Mouse (Mus musculus) stomach, embryonic 16.5 days (tissue): Measurements from ENCODE around the gene Tbc1d8. TPM values are rescaled to one million over a fixed set of nuclear protein-coding genes. Genes with fewer than 3 reads are reported as not detected.

Experiments used
- ATAC-seq: fragments of 200-750 bp; cut with Nextera tagmentation; 2 replicates; pipeline ENCODE4 v1.8.0; 2017; ENCODE audit warnings: moderate number of reproducible peaks, moderate TSS enrichment; ENCODE audit not compliant: insufficient read depth, low FRiP score
- H3K27ac ChIP-seq: fragments of 300-500 bp; sonication (generic); 2 replicates; pipeline ENCODE4 v1.5.1; 2014; ENCODE audit warnings: low read length
- H3K27me3 ChIP-seq: fragments of 300-500 bp; sonication (generic); 2 replicates; pipeline ENCODE4 v1.6.1; 2014; ENCODE audit warnings: low read length, control low read depth, mixed read lengths; ENCODE audit not compliant: control insufficient read depth, insufficient read depth
- H3K36me3 ChIP-seq: fragments of 300-500 bp; sonication (generic); 2 replicates; pipeline ENCODE4 v1.6.1; 2014; ENCODE audit warnings: low read length; ENCODE audit not compliant: control insufficient read depth, insufficient read depth
- H3K4me1 ChIP-seq: fragments of 300-500 bp; sonication (generic); 2 replicates; pipeline ENCODE4 v1.6.1; 2014; ENCODE audit warnings: low read length, control low read depth, mixed read lengths; ENCODE audit not compliant: control insufficient read depth, insufficient read depth
- H3K4me2 ChIP-seq: fragments of 300-500 bp; sonication (generic); 2 replicates; pipeline ENCODE4 v1.6.1; 2014; ENCODE audit warnings: low read depth, low read length, mixed read lengths
- H3K4me3 ChIP-seq: fragments of 300-500 bp; sonication (generic); replicated peaks from 2 replicates; pipeline ENCODE4 v1.5.1; 2014; ENCODE audit warnings: mild to moderate bottlenecking, low read length
- H3K9ac ChIP-seq: fragments of 300-500 bp; sonication (generic); 2 replicates; pipeline ENCODE4 v1.6.1; 2014; ENCODE audit warnings: low read length
- H3K9me3 ChIP-seq: fragments of 300-500 bp; sonication (generic); replicated peaks from 2 replicates; pipeline ENCODE4 v1.6.1; 2016; ENCODE audit warnings: low read length, control low read depth; ENCODE audit not compliant: control insufficient read depth
- WGBS: fragments of 180-500 bp; shearing (Covaris S2); extraction: QIAGEN DNeasy Blood & Tissue Kit; methylation state at CpG from one replicate; pipeline ENCODE4 v1.1.7; 2014; 5-methylcytosine and 5-hydroxymethylcytosine counted together
- polyA plus RNA-seq: library from polyadenylated mRNA; unstranded; fragments of >200 nt; fragmentation: Nextera tagmentation; extraction: Ambion mirVana; gene quantifications from 2 replicates; pipeline ENCODE4 v1.2.1, GENCODE M21; 2015

The Tbc1d8 gene
- polyA plus RNA-seq, 1 experiment from 2014 or later: 11.6 TPM

DNA sequence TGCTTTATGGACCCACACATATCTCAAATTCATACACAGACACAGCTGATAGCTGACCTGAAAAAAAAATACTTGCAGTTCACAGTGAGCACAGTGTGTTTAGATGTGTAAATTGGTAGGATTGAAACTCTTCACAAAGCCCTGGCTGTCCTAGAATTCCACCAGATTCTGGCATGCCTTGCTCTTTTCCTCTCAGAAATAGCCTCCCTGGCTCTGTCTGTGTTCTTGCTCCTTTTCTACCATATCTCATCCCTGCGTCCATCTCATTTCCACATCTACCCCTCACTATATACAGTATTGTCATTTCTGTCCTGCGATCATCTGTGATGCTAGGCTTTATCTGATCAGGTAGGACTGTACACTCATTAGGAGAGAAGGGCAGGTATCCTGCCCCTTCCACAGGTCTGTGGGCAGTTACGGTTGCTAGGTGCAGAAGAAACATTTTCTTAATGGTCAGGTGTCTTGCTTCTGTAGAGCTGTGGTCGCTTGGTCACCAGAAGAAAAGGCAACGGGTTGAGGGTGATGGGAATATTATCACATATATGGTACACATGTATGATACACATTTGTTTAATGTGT, 104.2 kb downstream of the Tbc1d8 start:
- 0 out of 2 replicates have a peak, but pooled peaks cover 4% of the 10 kb centered on the region for H3K36me3 ChIP-seq
- no peaks in the 10 kb centered on the region for H3K27me3 ChIP-seq
- ATAC-seq: no peak
- H3K4me3 ChIP-seq: no peak overlapping the region
- no peaks in the 10 kb centered on the region for H3K9me3 ChIP-seq
- H3K4me2 ChIP-seq: no peak overlapping the region
- H3K27ac ChIP-seq: no peak overlapping the region
- H3K9ac ChIP-seq: no peak overlapping the region
- H3K4me1 ChIP-seq: peaks cover 5% of the 10 kb centered on the region
- WGBS: 82% methylated on average over 5 of the region's 5 CpGs

DNA sequence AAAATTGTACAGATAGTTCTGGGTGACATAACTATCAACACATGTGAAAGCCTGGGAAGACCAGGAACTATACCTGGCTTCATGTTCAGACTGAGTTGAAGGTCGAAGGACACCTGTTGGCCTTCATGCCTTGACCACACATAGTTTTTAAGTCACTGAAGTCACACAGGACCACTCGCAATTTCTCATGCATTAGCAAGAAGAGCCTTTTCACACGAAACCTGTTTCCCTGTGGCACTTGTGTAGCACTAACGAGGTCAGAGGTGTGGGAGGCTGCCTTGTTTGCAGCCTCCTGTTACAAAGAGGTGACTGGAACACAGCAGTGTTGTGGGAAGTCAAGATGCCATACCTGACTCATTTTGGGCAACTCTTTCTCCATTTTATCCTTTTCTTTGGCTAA, 105.2 kb downstream of the Tbc1d8 start:
- H3K27ac ChIP-seq: no peak overlapping the region
- ATAC-seq: no peak
- 67% methylated on average over 4 of the region's 4 CpGs for WGBS
- no peak overlapping the region for H3K9ac ChIP-seq
- no peaks in the 10 kb centered on the region for H3K9me3 ChIP-seq
- peaks cover 11% of the 10 kb centered on the region for H3K4me1 ChIP-seq
- 0 out of 2 replicates have a peak, but pooled peaks cover 4% of the 10 kb centered on the region for H3K36me3 ChIP-seq
- H3K4me2 ChIP-seq: no peak overlapping the region
- H3K27me3 ChIP-seq: no peaks in the 10 kb centered on the region
- H3K4me3 ChIP-seq: no peak overlapping the region

DNA sequence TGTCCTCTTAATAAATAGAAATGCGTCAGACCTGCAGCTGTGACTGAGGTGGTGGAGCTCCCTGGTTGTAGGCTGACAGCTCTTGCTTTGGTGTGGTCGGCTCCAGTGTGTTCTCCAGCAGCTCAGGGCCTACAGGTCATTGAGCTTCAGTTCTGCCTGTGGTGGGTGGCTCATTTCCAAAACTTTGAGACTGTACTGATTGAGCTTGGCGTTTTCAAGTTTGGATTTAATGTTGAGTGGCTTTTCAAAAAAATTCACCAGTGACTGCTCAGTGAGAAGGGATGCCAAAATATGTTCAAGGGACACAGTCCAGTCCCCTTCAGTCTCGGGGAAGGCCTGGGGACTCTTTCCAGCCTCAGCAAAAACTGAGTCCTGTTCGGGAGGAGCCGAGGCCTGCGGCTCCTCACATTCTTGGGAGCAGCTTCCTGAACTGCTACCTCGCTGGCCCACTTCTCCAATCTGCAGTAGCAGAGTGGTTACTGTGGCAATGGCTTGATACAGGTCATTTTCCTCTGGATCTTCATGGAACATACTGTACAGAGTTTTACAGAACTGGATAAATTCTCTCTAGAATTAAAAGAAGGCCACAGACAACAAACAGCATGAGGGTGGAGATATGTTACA, 106.2 kb downstream of the Tbc1d8 start:
- 0 out of 2 replicates have a peak, but pooled peaks cover 4% of the 10 kb centered on the region for H3K36me3 ChIP-seq
- H3K27me3 ChIP-seq: no peaks in the 10 kb centered on the region
- WGBS: 77% methylated on average over 8 of the region's 8 CpGs
- H3K4me3 ChIP-seq: no peak overlapping the region
- no peak for ATAC-seq
- no peaks in the 10 kb centered on the region for H3K9me3 ChIP-seq
- H3K9ac ChIP-seq: no peak overlapping the region
- peaks cover 11% of the 10 kb centered on the region for H3K4me1 ChIP-seq
- H3K4me2 ChIP-seq: no peak overlapping the region
- H3K27ac ChIP-seq: no peak overlapping the region

DNA sequence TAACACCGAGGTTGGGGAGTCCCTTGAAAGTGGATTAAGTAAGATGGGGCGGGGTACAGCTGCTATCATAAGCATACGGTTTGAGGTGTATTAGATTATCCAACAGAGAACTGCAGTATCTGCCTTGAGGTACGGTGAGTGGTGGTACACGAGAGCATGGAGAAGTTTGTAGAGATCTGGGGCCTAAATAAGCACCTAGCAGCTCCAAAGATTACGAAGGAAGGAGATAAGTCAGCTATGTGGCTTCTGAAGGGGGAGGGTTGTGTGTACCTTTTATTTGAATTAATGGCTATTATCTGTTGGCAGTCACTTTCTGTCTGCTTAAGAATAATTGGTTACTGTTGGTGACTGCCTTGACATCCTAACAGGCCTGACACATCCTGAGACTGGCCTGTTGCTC, 108.1 kb downstream of the Tbc1d8 start:
- H3K27ac ChIP-seq: no peak overlapping the region
- no peak overlapping the region for H3K4me2 ChIP-seq
- no peak for ATAC-seq
- H3K9me3 ChIP-seq: no peaks in the 10 kb centered on the region
- peaks cover 16% of the 10 kb centered on the region for H3K4me1 ChIP-seq
- no peak overlapping the region for H3K9ac ChIP-seq
- WGBS: 70% methylated on average over 6 of the region's 6 CpGs
- no peaks in the 10 kb centered on the region for H3K27me3 ChIP-seq
- 0 out of 2 replicates have a peak, but pooled peaks cover 4% of the 10 kb centered on the region for H3K36me3 ChIP-seq
- H3K4me3 ChIP-seq: no peak overlapping the region

DNA sequence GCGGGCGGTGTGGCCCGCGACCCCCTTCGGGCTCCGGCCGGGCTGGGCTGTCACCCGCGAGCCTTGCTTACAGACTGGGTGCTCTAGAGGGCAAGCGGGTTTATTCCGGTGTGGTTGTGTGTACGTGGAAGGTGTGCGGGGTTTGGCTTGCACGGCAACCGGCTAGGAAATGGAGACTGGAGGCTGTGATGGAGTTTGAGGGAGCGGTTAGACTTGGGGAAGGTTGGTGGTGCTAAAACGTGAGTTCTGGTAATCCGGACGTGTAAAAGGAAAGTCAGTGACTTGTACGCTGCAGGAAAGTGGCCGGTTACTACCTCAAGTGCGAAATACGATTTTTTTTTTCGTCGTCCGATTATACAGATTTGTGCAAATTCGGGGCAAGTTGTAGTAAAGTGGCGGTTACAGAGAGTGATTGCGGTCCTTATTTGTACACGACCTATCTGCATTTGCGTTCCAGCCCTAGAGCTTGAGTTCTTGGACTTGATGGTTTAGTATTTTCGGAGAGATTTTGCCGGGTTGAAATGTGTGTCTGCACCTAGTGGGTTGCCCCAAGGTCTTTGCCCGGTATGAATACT, 110.2 kb downstream of the Tbc1d8 start:
- Histone ChIP-seq H3K9me3 (no peaks in the 10 kb centered on the region), H3K4me2 (peak overlapping the region; percentile 91), H3K4me1 (peaks cover 16% of the 10 kb centered on the region), H3K27ac (peak overlapping the region; percentile 68), H3K9ac (peak overlapping the region; percentile 90), H3K36me3 (0 out of 2 replicates have a peak, but pooled peaks cover 4% of the 10 kb centered on the region), H3K4me3 (peak overlapping the region; percentile 67), H3K27me3 (no peaks in the 10 kb centered on the region)
- under 1% methylated on average over 34 of the region's 34 CpGs for WGBS
- peak; percentile 6 for ATAC-seq

DNA sequence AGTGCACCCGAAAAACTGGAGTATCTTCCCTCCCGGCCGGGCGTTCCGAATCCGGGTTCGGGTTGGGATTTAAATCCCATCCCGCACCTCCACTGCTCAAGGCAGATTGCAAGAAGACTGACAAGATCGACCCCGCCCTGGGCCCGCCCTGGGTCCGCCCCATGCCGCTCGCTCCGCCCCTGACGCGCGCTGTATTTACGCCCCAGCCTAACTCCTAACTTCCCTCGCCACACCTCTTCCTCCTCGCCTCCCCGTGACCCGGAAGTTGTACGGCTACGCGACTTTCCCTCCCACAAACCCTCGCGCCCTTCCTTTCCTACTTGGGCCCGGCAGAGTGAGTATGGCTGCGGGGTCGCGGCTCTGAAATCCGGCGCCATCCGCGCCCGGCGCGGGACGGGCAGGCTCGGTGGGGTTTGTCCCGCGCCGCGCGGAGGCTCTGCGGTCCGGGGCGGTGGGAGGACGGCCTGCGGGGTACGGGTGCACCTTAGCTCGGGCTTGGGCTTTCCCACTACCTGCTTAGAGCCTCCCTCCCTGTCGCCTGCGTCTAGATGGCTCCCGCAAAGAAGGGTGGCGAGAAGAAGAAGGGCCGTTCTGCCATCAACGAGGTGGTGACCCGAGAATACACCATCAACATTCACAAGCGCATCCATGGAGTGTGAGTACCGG, 110.8 kb downstream of the Tbc1d8 start, which contains the start of gene Rpl31:
Gene Rpl31 (plus strand): TSS at position 242 of the 666 bp plus-strand sequence.
- under 1% methylated on average over 62 of the region's 62 CpGs for WGBS
- Histone ChIP-seq H3K27ac (peak within 1 kb of the TSS; percentile 68), H3K4me3 (peak within 1 kb of the TSS; percentile 67), H3K36me3 (0 out of 2 replicates have a peak, but pooled peaks cover 4% of the 10 kb centered on the region), H3K4me2 (peak within 1 kb of the TSS; percentile 91), H3K9ac (peak within 1 kb of the TSS; percentile 90), H3K4me1 (peaks cover 16% of the 10 kb centered on the region), H3K9me3 (no peaks in the 10 kb centered on the region), H3K27me3 (no peaks in the 10 kb centered on the region)
- ATAC-seq: peak; percentile 99

DNA sequence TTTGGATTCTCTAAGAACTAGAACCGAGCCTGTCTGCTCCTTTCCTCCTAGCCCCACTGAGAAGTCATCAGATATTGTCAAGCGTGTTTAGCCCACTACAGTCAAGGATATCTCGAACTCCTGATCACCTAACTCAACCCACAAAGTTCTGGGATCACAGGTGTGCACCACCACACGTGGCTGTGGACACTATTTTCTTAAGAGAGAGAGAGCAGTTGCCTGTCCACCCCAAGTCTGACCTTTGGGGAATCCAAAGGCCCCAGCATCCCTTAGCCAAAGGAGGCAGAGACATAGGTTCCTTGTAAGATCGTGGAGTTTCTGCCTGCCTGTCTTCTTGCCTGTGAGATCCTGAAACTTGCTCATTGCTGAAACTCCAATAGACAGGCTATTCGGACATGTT, 111.5 kb downstream of the Tbc1d8 start:
- no peak for ATAC-seq
- Histone ChIP-seq H3K4me1 (peaks cover 18% of the 10 kb centered on the region), H3K4me2 (peak overlapping the region; percentile 59), H3K4me3 (peak overlapping the region; percentile 67), H3K27me3 (no peaks in the 10 kb centered on the region), H3K36me3 (0 out of 2 replicates have a peak, but pooled peaks cover 4% of the 10 kb centered on the region), H3K27ac (peak overlapping the region; percentile 2; the same call in 1 of the 2 replicates), H3K9me3 (no peaks in the 10 kb centered on the region), H3K9ac (peak overlapping the region; percentile 61)
- WGBS: 26% methylated on average over 6 of the region's 6 CpGs

DNA sequence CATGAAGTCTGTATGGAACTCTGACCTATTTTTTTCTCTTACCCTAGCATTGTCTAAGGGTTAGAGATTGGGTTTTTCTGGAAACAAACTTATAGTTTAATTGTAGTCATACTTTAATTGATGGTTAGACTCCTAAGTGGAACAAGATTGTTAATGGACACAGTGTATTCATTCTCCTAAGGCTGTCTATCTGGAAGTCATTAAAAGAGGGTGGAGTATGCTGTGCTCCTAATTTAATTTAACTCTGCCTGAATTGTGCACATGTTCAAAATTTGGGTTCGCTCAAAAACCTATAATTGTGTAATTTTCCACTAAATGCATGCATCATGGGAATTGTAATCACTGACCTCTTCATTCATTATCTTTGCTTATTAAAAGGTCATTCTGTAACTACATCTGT, 113.0 kb downstream of the Tbc1d8 start:
- 91% methylated on average over 1 of the region's 1 CpGs for WGBS
- H3K36me3 ChIP-seq: 0 out of 2 replicates have a peak, but pooled peaks cover 2% of the 10 kb centered on the region
- H3K27me3 ChIP-seq: no peaks in the 10 kb centered on the region
- H3K4me2 ChIP-seq: no peak overlapping the region
- H3K4me1 ChIP-seq: peaks cover 23% of the 10 kb centered on the region
- no peak overlapping the region for H3K27ac ChIP-seq
- H3K9ac ChIP-seq: no peak overlapping the region
- ATAC-seq: no peak
- no peaks in the 10 kb centered on the region for H3K9me3 ChIP-seq
- no peak overlapping the region for H3K4me3 ChIP-seq

DNA sequence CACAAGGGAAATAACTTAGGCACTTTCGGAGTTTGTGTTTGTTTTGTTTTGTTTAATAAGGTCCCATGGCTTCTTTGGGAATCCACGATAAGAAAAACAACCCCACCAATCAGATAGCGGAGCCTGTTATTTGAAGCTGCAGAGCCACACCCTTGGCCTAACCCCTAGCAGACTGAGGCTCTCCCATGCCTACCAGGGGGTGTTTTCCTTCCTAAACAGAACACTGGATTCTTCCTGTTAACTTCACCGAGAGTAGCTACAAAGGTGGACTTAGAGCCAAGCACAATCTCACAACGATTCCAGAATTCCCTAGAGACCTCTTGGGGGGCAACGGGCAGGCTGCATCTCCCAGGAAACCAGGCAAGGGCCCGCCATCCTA, 116.1 kb downstream of the Tbc1d8 start:
- ATAC-seq: no peak

More for the DNA sequence above, 116.1 kb downstream of the Tbc1d8 start:
- Histone ChIP-seq H3K27me3 (no peaks in the 10 kb centered on the region), H3K9ac (no peak overlapping the region), H3K4me1 (0 out of 2 replicates have a peak, but pooled peaks cover 12% of the 10 kb centered on the region), H3K36me3 (no peaks in the 10 kb centered on the region), H3K4me2 (no peak overlapping the region), H3K9me3 (no peaks in the 10 kb centered on the region), H3K4me3 (no peak overlapping the region), H3K27ac (no peak overlapping the region)
- WGBS: 49% methylated on average over 7 of the region's 7 CpGs
